Mouse (Mus musculus) ES-E14 (cell line): ENCODE results near the gene Tsga10ip. TPM values are rescaled to one million over a fixed set of nuclear protein-coding genes. Genes with fewer than 3 reads are reported as not detected.

Experiments used
- DNase-seq: peaks from one replicate; pipeline ENCODE4 v3.0.0-alpha.2; 2013; ENCODE audit warnings: low read depth, low spot score
- H3K27ac ChIP-seq: 2 replicates; pipeline ENCODE4 v1.5.1; 2012; ENCODE audit warnings: low read depth, mild to moderate bottlenecking, low read length, moderate library complexity, mixed read lengths; ENCODE audit not compliant: poor library complexity, insufficient read depth, severe bottlenecking
- H3K36me3 ChIP-seq: 2 replicates; pipeline ENCODE4 v1.6.1; 2012; ENCODE audit warnings: mild to moderate bottlenecking, low read length, moderate library complexity, mixed read lengths; ENCODE audit not compliant: control insufficient read depth, poor library complexity, insufficient read depth, severe bottlenecking
- H3K4me1 ChIP-seq, 2 experiments: fragments of 150-350 bp in 1 of 2; sonication (generic) in 1 of 2; 2 replicates each; pipeline ENCODE4 v1.6.1; 2012; ENCODE audit warnings: low read length in 2 of 2, mild to moderate bottlenecking in 1 of 2, mixed read lengths in 1 of 2; ENCODE audit not compliant: control insufficient read depth in 2 of 2, insufficient read depth in 2 of 2, poor library complexity in 1 of 2
- H3K4me3 ChIP-seq, 2 experiments: fragments of 150-350 bp in 1 of 2; sonication (generic) in 1 of 2; 2 replicates each; pipeline ENCODE4 v1.5.1; 2012; ENCODE audit warnings: low read length in 2 of 2, low read depth in 1 of 2, mild to moderate bottlenecking in 1 of 2, mixed read lengths in 1 of 2; ENCODE audit not compliant: insufficient read depth in 1 of 2, poor library complexity in 1 of 2, severe bottlenecking in 1 of 2
- H3K9ac ChIP-seq: 2 replicates; pipeline ENCODE4 v1.6.1; 2012; ENCODE audit warnings: low read depth, mild to moderate bottlenecking, low read length, mixed read lengths; ENCODE audit not compliant: poor library complexity, insufficient read depth, severe bottlenecking
- H3K9me3 ChIP-seq: fragments of 150-350 bp; sonication (generic); 2 replicates; pipeline ENCODE4 v1.6.1; 2012; ENCODE audit warnings: low read depth, mild to moderate bottlenecking, low read length; ENCODE audit not compliant: control insufficient read depth, insufficient read depth
- CHD2 ChIP-seq: IDR thresholded peaks from 2 replicates; pipeline ENCODE4 v1.6.1; 2014; ENCODE audit warnings: mild to moderate bottlenecking, low read depth, low read length, inconsistent platforms
- HCFC1 ChIP-seq: IDR thresholded peaks from 2 replicates; pipeline ENCODE4 v1.6.1; 2012; ENCODE audit warnings: low read length, inconsistent platforms, borderline replicate concordance; ENCODE audit not compliant: insufficient read depth
- MAFK ChIP-seq: IDR thresholded peaks from 2 replicates; pipeline ENCODE4 v1.6.1; 2014; ENCODE audit warnings: mild to moderate bottlenecking, low read depth, low read length, inconsistent platforms; ENCODE audit not compliant: insufficient read depth
- ZC3H11A ChIP-seq: IDR thresholded peaks from 2 replicates; pipeline ENCODE4 v1.6.1; 2012; ENCODE audit warnings: low read depth, mild to moderate bottlenecking, inconsistent platforms, low read length, borderline replicate concordance
- ZNF384 ChIP-seq: IDR thresholded peaks from 2 replicates; pipeline ENCODE4 v1.6.1; 2012; ENCODE audit warnings: low read depth, low read length, inconsistent platforms
- in situ Hi-C, 2 experiments: fragments of 600-800 bp; cut with MboI; formaldehyde crosslinking; loops; one replicate each; pipeline ENCODE4 v1.15.1; 2025; ENCODE audit warnings: low sequenced_read_pairs in 2 of 2, inconsistent platforms in 1 of 2; ENCODE audit not compliant: unreplicated experiment in 2 of 2
- total RNA-seq: library from RNA; depleted of rRNA; stranded (reverse); fragments of 300-350 nt; gene quantifications from 2 replicates; pipeline ENCODE4 v1.2.3, GENCODE M21; 2012

Gene Tsga10ip
- total RNA-seq, 1 experiment, result 1.5 TPM

DNA sequence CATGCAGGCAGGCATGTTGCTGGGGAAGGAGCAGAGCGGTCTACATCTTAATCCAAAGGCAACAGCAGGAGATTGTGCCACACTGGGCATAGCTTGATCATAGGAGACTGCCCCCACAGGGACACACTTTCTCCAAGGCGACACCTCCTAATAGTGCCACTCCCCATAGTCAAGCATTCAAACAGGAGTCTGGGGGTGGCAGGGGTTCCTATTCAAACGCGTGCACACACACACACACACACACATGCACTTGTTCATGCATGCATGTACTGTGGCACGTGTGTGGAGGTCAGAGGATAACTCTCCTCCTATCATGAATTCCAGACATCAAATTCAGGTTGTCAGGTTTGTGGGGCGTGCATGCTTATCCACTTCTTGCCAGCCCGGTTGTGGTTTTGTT is 29.6 kb downstream of the Tsga10ip start:
- Histone ChIP-seq H3K27ac (no peak overlapping the region), H3K36me3 (peaks cover 29% of the 10 kb centered on the region), H3K4me3 (no peak overlapping the region), H3K9ac (no peak overlapping the region), H3K9me3 (no peaks in the 10 kb centered on the region), H3K4me1 (peaks cover 0 to 10% of the 10 kb centered on the region in 2 experiments; a peak in 3 of 4 replicates)
- DNase-seq, result no peak
- in situ Hi-C loops, result no loop called here
- TF ChIP-seq ZNF384, result no peak
- TF ChIP-seq ZC3H11A, result no peak
- no peak for TF ChIP-seq HCFC1
- no peak for TF ChIP-seq MAFK
- TF ChIP-seq CHD2, result no peak

DNA sequence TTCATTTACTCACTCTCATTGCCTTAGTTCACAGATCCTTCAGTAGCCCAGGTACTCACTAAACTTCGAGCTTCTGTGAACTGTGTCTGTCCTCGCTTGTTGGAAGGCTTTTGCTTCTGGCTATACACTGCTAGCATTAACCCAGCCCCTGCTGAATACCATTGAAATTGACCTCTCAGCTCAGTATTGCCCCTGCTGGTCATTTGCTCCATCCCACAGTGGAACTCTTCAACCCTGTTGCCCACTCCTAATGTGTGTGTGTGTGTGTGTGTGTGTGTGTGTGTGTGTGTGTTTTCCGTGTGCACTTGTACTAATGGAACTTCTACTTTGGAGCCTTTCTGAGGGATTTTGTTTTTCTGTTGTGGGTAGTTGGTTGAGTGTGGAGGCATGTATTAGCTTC is 31.4 kb downstream of the Tsga10ip start:
- Histone ChIP-seq H3K9ac (no peak overlapping the region), H3K36me3 (peaks cover 29% of the 10 kb centered on the region), H3K27ac (no peak overlapping the region), H3K4me1 (peaks cover 0 to 10% of the 10 kb centered on the region in 2 experiments; a peak in 3 of 4 replicates), H3K4me3 (no peak overlapping the region), H3K9me3 (no peaks in the 10 kb centered on the region)
- in situ Hi-C loops, result no loop called here
- DNase-seq, result no peak
- TF ChIP-seq MAFK, result no peak
- no peak for TF ChIP-seq ZNF384
- TF ChIP-seq CHD2, result no peak
- TF ChIP-seq ZC3H11A, result no peak
- TF ChIP-seq HCFC1, result no peak

DNA sequence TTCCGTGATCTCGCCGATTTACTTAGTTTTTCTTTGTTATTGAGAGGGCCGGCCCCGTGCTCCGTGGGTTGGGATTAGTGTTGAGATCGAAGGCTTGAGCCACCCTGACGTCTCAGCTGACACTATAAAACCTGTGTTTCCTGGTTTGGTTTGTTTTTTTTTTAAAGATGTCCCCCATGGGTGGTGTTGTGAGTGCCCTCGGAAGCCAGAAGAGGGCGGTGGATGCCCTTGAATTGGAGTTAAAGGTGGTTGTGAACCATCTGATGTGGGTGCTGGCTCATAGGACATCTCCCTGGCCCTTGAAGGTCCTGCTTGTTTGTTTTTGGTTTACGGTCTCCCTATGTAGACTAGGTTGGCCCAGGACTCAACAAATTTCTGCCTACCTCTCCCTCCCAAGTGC is 34.9 kb downstream of the Tsga10ip start:
- DNase-seq, result no peak

DNA sequence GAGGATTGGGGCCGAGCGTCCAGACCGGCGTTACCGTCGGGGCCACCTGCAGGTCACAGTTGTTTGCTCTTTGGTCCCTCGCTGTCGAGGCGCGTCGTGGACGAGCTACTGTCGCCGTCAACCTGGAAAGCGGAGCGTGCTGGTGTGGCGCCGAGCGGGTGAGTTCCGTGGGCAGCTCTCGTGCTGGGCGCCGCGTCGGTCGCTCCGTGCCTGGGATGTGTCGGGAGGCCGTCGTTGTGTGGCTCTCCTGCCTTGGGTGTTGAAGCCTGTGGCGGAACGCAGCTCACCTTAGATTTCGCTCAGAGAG is 35.3 kb downstream of the Tsga10ip start, which contains the start of gene Banf1:
Gene Banf1 (minus strand): TSS at position 116 of the 307 bp plus-strand sequence.
- Histone ChIP-seq H3K27ac (peak within 1 kb of the TSS; percentile 99), H3K4me1 (peaks cover 0 to 22% of the 10 kb centered on the region in 2 experiments; a peak in 3 of 4 replicates), H3K9me3 (no peaks in the 10 kb centered on the region), H3K36me3 (peaks cover 37% of the 10 kb centered on the region), H3K9ac (peak within 1 kb of the TSS; percentile 100), H3K4me3 (peak within 1 kb of the TSS; percentile 92 to 100)
- in situ Hi-C loops, result no loop called here
- no peak for TF ChIP-seq MAFK
- no peak for TF ChIP-seq CHD2
- TF ChIP-seq ZNF384, result no peak
- TF ChIP-seq ZC3H11A, result no peak
- TF ChIP-seq HCFC1, result no peak
- DNase-seq, result no peak

More for the DNA sequence above, 34.9 kb downstream of the Tsga10ip start:
- Histone ChIP-seq H3K4me3 (peak overlapping the region; percentile 92 to 100), H3K4me1 (peaks cover 0 to 20% of the 10 kb centered on the region in 2 experiments; a peak in 3 of 4 replicates), H3K36me3 (peaks cover 37% of the 10 kb centered on the region), H3K27ac (peak overlapping the region; percentile 99), H3K9me3 (no peaks in the 10 kb centered on the region), H3K9ac (peak overlapping the region; percentile 100)
- in situ Hi-C loops, result no loop called here
- TF ChIP-seq ZNF384 (peak; percentile 87), HCFC1 (no peak; the same call in 1 of the 2 replicates)

DNA sequence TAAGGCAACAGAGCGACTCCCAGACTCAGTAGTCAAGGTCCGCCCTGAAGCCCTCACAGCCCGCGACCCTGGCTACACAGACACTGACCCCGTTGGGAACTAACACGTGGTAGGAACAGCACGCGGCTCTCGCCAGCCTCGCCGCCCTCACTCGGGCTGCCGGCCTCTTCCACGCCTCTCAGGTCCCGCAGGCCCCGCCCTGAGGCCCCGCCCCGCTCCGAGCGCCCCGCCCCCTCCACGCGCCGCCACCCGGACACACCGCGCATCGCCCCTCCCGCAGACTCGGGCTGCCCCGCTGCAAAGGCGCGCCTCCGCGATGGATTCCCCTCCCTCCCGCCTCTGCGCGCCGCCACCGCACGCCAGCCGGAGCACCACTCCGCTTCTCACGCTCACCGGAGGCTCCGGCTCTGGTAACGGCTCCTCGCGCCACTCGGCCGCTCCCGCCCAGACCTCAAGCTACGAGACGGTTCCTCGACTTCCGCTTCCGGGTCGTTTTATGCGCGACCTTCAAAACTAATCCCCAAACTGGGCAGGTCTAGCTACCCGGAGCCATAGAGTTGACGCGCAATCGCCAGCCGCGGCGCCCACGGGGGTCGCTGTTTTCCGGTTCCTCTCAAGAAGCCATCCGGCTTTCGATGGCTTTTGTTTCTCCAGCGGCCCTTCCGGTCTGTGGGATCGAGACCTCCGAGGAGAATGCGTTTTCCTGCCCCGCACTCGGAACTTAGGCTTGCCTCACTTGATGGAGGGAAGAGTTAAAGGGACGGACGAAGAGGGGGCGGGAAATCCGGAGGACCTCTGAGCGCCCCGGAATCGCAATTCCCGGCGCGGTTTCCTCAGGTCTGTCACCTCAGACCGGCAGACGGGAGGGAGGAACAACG is 35.9 kb downstream of the Tsga10ip start, which contains the start of gene Eif1ad:
Gene Eif1ad (plus strand): TSS at position 567 of the 878 bp plus-strand sequence.
- Histone ChIP-seq H3K4me1 (peaks cover 0 to 25% of the 10 kb centered on the region in 2 experiments; a peak in 3 of 4 replicates), H3K27ac (peak within 1 kb of the TSS; percentile 99), H3K36me3 (peaks cover 35% of the 10 kb centered on the region), H3K9ac (peak within 1 kb of the TSS; percentile 100), H3K9me3 (no peaks in the 10 kb centered on the region), H3K4me3 (peak within 1 kb of the TSS; percentile 92 to 100)
- in situ Hi-C loops, result no loop called here
- peak; percentile 93 for DNase-seq
- no peak for TF ChIP-seq MAFK
- peak; percentile 83 for TF ChIP-seq HCFC1
- no peak for TF ChIP-seq ZC3H11A
- peak; percentile 47; the same call in 1 of the 2 replicates for TF ChIP-seq CHD2
- TF ChIP-seq ZNF384, result no peak
